Mouse (Mus musculus) left cerebral cortex, adult 18-20 months (tissue): ENCODE data around the gene Cd164. TPM values are rescaled to one million over a fixed set of nuclear protein-coding genes. Genes with fewer than 3 reads are reported as not detected.
A peak's percentile ranks its signal among the peaks of the same experiment; 100 is the strongest.

ENCODE experiments used
- DNase-seq, 2 experiments: peaks; one replicate each; pipeline ENCODE4 v3.0.0; 2021 to 2022; ENCODE audit warnings: low spot score in 2 of 2, mixed read lengths in 1 of 2
- long read RNA-seq, 2 experiments: library from polyadenylated mRNA; stranded (forward); transcript quantifications; one replicate each; pipeline ENCODE4 v2.0.0; 2021
- total RNA-seq, 2 experiments: library from RNA; stranded (reverse); gene quantifications; 2 replicates each; pipeline ENCODE4 v1.2.3; 2021

Cd164 gene
- 10 to 100 TPM; 61.0 to 68.7 TPM for total RNA-seq
- long read RNA-seq, experiment 1, transcript Cd164-201 (6 exons, 2,922 nt): major isoform, 56 of 64 reads
- long read RNA-seq, experiment 1, partial matches to known transcripts: 3 of 64 reads
- long read RNA-seq, experiment 1, other reads (novel, unspliced or antisense): 4 of 64 reads
- long read RNA-seq, experiment 2, transcript Cd164-201 (6 exons, 2,922 nt): major isoform, 31 of 38 reads
- long read RNA-seq, experiment 2, partial matches to known transcripts: 4 of 38 reads
- long read RNA-seq, experiment 2, other reads (novel, unspliced or antisense): 3 of 38 reads

DNA sequence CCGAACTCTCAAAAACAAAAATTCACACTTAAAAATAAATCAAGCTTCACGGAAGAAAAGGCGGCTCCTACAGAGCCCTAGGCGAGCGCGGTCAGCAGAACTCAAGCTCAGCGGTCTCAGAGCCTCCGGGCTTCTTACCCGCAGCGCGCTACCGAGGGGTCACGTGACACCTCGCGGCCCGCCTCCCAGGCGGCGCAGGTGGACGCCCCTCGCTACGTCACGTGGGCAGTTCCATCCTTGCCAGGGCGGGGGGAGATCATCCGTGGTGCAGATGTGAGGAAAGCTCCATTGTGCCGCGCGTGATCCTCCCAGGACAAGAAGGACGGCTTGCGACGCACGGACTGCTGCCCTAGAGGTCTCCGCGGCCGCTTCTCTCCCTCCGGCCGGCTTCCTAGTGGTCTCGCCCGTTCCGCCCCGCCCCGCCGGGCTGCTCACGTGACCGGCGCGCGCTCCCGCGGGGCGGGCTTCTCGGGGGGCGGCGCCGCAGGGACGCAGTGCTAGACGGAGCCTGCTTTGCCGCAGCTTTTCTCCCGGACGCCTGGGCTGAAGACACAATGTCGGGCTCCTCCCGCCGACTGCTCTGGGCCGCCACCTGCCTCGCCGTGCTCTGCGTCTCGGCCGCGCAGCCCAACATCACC, at the start of gene Cd164:
TSS of gene Cd164 (plus strand) at position 434 of the 638 bp plus-strand sequence.
- peak; percentile 86 to 88 for DNase-seq

DNA sequence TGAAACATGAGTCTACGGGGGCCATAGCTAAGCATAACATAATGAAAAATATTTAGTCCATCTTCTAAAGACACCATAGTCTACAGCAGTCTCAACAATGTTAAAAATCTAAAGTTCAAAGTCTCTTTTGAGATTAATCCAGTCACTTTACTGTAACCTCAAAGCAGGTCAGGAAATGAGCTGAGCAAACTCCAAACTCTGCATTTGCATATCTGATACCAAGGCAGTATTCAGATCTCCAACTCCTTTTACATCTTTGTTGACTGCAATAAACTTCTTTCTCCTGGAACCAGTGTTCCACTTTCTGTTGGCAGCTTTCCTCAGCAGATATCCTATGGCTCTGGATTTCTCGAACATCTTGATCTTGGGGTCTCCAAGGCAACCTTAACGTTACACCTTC, 48.5 kb upstream of the Cd164 start:
- DNase-seq: no peak

DNA sequence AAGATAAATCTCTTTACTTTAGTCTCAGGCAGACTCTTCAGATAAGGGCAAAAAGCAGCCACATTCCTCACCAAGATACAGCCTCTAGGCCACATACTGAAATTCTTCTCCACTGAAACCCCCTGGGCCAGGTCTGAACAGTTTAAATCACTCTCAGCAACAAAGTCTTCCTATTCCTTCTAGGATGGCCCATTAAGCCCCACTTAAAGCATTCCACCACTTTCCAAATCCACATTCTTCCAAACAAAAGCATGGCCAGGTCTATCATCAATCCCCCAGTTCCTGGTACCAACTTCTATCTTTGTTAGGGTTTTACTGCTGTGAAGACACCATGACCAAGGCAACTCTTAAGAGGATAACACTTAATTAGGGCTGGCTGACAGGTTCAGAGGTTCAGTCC, 46.7 kb upstream of the Cd164 start:
- DNase-seq: no peak

DNA sequence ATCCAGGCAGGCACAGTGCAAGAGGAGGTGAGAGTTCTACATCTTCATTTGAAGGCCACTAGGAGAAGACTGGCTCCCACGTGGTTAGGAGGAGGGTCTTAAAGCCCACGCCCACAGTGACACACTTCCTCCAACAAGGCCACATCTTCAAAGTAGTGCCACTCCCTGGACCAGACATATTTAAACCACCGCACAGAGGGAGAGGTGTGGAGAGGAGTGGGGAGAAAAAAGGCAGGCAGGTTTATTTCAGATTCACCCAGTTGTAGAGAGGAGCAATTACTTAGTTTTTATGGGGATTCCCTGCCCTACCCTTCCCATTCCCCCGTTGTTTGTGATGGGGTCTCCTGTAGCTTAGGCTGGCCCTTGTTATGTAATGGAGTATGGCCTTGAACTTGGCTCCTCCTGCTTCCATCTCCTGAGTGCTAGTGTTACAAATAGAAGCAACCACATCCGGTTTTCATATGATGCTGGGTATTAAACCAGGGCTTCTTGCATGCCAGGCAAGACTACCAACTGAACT, 46.2 kb upstream of the Cd164 start:
- no peak for DNase-seq

DNA sequence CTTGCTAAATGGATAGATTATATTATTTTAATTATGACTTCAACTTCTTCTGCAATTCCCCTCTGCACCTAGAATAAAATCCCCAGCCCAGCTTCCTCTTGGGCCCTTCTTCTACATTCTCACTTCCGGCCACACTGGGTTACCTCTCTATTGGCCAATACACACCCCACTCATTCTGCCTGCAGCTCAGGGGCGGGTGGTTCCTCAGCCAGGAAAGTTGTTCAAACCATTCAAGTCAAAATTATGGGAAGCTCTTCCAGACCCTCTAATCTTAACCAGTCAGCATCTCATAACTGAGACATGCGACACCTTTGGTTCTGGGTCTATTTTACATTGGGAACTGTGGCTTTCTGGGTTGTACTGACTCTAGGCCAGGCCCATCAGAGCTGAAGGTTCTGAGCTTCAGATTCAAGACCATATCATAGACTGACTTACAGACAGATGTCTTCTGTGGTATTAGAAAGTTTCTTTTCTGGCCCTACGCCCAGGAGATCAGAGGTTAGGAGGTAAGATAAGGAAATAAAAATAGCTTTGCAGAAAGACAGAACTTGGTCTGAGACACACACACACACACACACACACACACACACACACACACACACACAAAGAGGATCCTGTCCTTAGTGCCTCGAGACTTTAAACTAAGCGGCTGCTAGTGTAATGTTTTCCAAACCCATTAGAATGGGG, 45.3 kb upstream of the Cd164 start:
- DNase-seq: no peak

DNA sequence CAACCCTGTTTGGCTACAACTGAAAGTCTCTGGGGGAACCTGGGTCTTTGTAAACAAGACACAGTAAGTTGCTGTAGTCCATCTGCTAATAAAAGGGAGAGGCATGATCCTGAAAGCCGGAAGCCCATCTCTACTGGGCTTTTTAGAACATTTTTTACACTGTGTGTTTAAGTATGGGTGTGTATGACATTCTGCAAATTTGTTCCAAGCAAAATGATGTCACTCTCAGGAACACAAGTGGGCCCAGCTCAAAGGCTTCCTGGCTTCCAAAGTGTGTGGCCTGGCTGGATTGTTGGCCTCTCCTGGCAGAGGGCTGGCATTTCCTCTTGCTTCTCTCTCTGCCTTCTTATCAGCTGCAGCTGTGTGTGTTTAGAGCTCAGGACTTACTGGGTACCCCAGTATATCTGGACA, 44.2 kb upstream of the Cd164 start:
- no peak for DNase-seq

DNA sequence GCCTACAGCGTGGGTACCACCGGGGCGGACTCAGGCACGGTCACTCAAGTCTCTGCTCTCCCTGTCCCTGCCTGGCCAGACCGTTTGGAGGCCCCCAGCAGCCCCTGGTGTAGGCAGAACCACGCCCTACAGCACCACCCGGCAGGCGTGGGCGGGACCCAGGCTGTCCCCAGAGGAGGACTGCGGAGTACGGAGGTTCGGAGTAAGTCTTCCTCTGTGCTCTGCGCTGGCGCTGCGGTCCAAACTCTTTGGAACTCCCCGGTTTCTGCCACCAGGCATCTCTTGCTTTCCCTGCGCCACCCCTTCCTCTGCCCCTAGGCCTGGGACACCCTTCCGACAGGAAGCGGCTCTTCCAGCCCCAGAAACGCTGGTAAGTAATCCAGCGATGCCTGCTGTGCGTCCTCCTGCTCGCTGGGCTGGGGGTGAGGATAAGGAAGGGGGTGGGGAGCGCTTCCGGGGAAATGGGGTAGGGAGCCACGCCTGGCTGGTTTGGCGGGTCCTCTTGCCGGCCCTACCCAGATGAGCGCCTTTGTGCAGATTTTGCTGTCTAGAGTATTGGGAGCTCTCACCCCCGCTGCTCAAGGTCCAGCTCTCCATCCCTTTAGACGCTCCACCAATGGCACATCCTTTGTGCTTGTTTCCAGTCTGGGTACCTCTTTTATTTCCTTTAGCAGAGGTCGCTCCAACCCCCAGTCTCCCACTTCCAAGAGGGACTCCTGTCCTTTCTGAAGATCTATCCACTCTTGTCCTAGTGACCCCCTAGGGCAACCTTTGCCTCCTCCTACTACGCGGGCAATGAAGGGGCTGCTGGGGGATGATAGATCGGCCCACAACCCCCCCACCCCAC, 42.8 kb upstream of the Cd164 start, which contains the start of gene Mical1:
TSS of gene Mical1 (plus strand) at position 144 of the 847 bp plus-strand sequence.
- peak; percentile 48 to 65 for DNase-seq

DNA sequence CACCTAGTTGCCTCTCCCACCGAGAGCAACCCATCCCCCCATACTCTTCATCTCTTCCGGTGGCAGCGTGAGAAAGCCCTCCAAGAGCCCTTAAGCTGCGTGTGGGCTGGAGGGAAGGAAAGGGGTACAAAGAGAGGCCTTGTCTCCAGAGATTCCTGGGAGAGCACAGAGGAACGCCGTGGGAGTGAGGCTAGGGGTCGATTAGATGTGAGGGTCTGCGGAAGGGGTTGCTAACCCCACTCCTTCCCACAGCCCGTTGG, 42.3 kb upstream of the Cd164 start:
- DNase-seq: no peak

DNA sequence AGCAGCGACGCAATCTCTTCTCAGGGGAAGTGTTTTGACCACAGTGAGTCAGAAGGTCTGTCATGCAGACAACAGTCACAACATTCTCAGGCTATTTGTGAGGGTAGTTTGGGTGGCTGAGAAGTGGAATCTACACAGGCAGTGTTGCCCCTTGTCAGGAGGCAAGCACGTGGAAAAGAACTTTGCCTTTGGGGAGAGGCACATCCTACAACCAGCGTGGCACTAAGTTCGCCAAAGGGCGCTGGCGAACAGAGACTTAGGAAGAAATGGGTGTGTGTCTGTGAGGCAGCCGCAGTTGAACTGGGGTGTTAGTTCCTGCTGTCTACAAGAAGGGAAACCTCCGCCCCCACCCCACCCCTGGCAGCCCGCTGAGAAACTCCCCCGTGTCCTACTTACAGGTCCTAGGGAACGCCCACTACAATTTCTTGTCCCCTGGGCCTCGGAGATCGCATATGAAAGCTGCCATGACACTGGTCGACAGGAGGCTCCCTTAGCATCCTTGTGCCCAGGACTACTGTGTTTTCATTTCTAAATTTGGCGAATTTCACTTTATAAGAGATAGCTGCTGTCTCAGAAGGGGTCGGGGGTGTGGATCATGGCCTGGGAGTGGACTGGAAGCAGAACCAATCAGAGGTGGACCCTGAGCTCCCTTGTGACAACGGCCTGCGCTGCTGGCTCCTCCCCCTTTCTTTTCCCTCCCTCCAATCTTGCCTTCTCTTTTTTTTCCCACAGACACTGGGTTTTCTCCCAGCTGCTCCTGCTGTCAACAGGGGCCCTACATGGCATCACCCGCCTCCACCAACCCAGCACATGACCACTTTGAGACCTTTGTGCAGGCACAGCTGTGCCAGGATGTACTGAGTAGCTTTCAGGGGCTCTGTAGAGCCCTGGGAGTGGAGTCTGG, 41.7 kb upstream of the Cd164 start:
- peak; percentile 40 to 51 for DNase-seq

DNA sequence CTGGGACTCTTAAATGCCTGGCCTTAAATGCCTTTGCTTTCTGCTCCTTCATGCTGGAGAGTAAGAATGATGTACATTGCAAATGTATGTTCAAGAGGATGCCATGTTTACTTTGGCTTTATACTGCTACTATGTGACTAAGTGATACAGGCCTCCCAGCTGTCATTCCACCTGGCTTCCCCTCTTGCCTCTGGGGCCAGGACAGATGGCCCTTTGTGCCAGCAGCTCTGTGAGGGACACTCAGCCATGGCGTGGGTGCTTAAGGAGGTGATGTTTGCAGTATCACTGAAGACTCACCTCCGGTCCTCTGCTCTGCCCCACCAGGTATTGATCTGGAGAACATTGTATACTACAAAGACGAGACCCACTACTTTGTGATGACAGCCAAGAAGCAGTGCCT, 39.3 kb upstream of the Cd164 start:
- DNase-seq: no peak

DNA sequence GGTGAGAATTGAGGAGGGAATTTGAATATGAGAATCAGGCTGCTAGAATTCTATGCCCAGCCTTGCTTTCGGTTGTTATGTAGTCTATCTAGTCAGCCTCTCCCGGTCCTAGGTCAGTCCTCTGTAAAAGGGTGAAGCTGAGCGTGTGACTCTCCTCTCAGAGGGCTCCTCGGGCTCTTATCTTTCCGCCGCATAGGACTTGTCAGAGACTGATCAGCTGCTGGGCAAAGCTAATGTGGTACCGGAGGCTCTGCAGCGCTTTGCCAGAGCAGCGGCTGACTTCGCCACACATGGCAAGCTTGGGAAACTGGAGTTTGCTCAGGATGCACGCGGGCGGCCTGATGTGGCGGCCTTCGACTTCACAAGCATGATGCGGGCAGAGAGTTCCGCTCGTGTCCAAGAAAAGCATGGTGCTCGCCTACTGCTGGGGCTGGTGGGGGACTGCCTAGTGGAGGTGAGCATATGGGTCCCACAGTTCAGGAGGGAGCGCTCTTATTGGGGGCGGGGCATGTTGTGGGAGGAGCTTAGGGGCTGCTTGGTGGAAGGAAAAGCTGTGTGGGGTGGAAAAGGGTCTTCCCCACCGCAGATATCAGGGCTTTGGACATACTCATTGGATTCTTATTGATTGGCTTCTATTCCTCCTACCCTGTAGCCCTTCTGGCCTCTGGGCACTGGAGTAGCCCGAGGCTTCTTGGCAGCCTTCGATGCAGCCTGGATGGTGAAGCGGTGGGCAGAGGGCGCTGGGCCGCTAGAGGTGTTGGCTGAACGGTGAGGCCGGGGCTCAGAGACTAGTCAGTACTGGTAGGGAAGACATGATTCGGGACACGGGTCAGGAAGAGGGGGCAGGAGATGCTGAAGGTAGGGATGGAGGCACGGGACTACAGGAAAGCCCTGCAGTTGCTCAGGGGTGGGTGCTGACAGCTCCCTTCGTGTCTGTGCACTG, 38.0 kb upstream of the Cd164 start:
- no peak for DNase-seq

DNA sequence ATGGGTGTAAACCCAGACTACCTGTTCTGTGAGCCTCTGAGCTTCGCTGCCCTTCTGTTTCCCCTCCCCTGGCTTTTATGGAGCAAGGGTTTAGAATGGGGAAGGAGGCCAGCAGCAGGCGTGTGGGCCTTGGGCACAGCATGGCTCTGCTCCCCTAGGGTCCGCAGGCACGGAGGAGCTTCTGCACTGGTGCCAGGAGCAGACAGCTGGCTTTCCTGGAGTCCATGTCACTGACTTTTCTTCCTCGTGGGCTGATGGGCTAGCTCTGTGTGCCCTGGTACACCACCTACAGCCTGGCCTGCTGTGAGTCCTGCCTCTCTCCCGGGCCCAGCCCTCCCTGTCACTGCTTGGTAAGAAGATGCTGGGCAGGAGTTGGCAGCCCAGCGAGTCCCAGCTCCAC, 36.8 kb upstream of the Cd164 start:
- no peak for DNase-seq

DNA sequence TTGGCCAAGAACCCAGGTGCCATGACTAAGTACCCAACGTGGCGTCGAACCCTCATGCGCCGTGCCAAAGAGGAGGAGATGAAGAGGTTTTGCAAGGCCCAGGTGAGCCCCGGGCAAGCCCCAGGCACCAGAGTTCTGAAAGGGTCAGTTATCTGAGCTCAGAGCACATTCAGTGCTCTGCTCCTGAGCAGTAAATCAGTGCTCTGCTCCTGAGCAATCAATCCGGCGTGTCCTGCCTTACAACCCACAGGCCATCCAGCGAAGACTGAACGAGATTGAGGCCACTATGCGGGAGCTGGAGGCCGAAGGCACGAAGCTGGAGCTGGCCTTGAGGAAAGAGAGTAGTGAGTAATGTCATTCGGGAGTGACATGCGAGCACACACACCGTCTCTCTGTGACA, 33.4 kb upstream of the Cd164 start:
- DNase-seq: no peak

DNA sequence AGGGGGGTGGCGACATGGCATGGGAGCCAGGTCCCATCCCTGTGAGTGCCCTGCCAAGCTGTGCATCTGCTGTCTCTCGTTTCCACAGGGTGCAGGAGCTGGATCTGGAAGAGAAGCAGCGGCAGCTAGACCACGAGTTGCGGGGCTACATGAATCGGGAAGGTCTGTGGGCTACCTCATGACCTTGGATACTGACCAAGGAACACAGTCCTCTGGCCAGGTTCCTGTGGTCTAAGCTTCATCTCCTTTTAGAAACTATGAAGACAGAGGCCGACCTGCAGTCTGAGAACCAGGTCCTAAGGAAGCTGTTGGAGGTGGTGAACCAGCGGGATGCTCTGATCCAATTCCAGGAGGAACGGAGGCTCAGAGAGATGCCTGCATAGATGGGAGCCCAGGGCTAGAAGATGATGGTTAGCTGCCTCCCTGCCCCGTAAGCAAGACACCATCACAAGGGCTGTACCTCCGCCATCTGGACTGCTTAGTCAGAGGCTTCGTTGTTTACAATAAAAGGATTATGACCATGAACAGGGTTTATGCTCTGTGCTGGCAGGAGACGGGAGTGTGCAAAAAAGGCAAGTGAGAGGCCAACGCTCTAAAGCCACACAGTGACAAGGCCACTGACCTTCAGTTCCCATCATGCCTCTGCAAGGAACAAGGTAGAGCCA, 32.6 kb upstream of the Cd164 start:
- no peak for DNase-seq

DNA sequence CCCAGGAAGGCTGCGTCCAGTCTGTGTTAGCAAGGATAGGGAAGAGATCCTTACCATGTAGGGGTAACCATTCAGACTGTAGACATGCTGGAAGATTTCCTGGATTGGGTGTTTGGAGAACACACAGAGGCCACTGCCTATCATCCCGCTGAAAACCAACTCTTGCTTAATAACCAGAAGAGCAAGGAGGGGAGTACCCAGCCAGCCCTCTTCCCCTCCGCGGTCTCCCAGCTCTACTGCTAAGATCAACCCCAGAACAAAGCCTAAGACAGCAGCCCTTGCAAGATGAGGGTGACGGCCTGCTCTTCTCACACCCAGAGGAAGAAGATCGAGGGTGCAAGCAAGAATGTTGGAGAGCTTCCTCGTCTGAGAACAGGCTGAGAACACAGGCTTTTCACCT, 30.3 kb upstream of the Cd164 start:
- no peak for DNase-seq

DNA sequence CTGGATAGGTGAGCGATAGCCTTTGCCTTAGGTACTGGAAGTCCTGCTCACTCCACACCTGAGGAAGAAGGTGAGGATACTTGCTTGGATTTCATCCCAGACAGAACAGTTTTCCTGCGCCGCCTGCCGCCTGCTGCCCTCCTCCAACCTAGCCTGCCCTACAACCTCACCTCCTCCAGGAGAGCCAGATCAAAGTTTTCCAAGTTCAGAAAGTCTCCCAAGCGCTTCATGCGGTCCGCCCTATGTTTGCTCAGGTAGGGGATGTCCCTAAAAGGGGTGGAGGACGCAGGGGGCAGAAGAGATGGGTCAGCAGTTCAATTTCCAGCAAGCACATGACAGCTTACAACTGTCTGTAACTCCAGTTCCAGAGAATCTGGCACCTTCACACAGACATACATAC, 29.9 kb upstream of the Cd164 start:
- no peak for DNase-seq

DNA sequence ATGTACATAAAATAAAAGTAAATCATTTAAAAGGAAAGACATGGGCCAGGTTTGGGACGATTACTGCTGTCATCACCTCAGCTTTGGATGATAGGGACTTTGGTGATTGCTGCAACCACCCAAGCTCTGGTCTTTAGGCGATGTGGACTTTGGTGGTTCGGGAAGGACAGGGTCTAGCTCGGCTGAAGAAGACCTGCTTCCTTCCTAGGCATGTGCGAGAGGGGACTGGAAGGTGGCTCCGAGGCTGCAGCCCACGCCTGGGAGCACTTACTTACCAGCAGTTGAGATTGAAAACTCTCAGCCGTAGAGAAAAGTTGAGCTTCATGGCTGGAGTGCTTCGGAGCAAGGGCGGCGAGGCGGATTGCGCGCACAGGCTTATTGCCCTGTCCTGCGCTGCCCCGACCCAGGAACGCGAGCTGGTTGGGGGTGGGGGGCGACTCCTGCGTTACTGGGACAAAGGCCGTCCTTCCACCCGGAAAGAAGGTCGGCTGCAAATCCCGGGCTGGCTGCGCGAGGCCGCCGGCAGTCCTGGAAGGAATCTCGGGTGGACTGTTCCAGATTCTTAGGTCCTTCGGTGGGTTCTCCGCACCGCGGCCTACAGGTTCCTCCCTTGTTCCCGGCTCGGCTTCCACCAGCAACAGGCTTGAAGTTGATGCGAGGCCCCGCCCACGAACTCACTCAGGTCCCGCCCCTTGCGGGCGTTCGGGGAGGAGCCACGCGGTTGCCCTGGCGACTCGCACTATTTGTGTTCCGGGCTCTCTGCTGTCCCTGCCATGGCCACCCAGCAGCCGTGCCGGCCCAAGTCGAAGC, 29.3 kb upstream of the Cd164 start, which contains the start of the genes Smpd2 and Ppil6:
TSS of gene Smpd2 (minus strand) at position 662 of the 810 bp plus-strand sequence.
TSS of gene Ppil6 (plus strand) at position 732 of the 810 bp plus-strand sequence.
- DNase-seq: peak; percentile 90 to 95

DNA sequence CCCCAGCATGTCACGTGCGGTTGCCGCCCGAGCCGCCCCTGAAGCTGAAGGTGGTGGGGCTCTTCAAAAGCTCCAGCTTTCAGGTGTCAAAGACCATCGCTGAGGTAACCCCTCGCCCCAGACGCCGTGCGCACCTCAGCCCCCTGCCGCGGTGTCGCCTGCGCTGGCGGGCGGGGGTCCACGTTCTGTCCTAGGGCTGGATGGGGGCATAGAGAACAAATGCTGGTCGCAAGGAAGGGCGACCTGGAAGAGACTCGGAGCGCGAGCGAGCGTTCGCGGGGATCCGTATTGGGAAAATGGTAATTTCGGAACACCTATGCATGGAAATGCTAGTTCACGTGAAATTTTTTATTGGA, 28.7 kb upstream of the Cd164 start:
- no peak for DNase-seq
